Mouse (Mus musculus): ENCODE measurements around the gene Atrnl1.

- TF ChIP-seq CTCF (IDR thresholded peaks at IDR 0.05; ENCODE audit: low read depth, low read length) (no peak), POLR2A (IDR thresholded peaks at IDR 0.05; ENCODE audit: borderline replicate concordance, low read depth, low read length) (no peak)
Measured at GRCm38 (mm10) chr19:57603593-57603992, 7.2 kb upstream of the Atrnl1 start.
